Mouse (Mus musculus) right cerebral cortex, postnatal 36 days (tissue): ENCODE data around the gene Neo1.

ENCODE experiments used
- DNase-seq, 2 experiments: peaks; one replicate each; pipeline ENCODE4 v3.0.0; 2022; ENCODE audit warnings: low spot score in 2 of 2, mixed read lengths in 1 of 2

Neo1 gene

GRCm38 (mm10) chr9:59036159-59036731, at the start of gene Neo1:
Gene Neo1 (minus strand): TSS chr9:59036441.
- peak; percentile 91 for DNase-seq

GRCm38 (mm10) chr9:59075632-59076031, 39.4 kb upstream of the Neo1 start:
- no peak for DNase-seq

DNA sequence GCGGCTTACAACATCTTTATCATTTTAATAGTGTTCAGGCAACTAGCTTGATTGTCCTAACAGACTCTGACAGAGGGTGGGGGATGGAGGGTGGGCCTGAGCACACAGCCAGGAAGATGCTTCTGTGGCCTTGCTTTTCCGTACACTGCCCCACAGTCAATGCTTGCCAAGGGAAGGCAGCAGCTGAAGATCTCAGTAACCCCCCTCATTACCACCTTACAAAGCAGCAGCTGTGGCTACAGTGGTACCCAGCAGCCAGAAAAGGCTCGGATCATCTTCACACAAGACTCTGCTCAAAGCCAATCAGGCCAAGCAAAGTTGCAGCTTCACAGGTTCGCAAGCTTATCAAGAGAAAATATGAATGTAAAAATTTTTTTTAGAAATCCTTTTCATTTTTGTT, 37.6 kb upstream of the Neo1 start:
- DNase-seq = no peak

- DNase-seq = no peak
Observed at GRCm38 (mm10) chr9:59072076-59072777, 36.0 kb upstream of the Neo1 start.

DNA sequence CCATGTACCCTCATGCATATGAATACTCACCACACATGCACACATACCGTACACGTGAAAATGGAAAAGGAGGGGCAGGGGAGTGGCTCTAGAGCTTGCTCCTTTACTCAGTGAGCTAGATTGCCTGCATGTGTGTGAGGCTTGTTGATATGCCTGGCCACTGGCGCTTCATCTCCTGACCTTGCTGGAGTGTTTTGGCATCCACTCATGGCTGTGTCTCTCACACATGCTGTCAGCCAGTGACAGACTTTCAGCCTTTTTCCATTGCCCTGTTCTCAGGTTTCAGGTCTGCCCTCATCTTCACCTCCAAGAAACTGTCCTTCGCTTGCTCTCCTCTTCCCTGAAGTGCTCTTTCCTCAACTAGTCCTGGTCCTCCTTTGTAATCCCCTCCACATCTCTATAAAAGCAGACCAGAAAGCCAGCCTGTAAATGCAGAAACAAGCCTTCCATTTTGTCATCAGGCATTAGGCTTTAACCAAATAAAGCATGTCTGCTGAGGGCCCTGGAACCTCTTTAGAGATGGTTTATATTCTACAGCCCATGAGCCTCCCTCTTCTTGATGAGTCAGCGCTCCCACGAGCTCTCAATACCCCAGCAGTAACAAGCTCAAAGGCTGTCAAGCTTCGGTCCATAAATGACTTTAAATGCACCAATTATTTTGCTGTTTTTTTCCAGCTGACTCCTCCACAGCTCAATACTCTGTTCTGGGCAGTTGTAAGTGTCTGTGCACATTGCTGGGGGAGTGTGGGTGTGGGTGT, 35.2 kb upstream of the Neo1 start:
- DNase-seq = no peak

- DNase-seq = no peak
Observed at GRCm38 (mm10) chr9:59070216-59070615, 34.0 kb upstream of the Neo1 start.

DNA sequence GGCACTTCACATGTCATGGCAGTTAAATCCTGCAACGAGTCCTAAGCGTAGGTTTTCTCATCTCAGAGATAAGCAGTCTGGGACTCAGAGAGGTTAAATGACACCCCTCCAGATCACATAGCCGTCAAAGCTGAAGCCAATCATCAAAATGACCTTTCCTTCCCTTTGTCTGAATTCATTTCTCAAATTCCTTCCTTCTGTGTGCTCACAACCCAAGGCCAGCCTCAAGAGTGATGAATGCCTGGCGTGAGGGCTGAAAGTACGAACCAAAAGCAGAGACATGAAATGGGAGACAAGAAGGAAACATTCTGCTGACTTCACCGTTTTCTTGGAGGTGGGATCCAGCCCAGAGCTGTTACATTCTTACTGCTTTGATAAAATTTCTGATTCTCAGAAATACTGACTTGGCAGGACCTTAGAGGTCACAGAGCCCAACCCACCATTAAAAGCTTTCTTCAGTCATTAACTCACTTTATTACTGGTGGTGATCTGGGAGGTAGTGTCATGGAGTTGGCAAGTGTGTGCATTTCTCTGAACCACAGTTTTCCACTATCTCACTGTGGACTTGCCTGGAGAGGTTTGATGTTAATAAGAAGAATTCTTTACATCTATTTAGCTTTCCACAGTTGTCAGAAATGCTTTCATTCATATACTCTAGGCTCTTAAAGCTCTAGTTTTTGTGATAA, 29.5 kb upstream of the Neo1 start:
- DNase-seq = no peak

GRCm38 (mm10) chr9:59062409-59062808, 26.2 kb upstream of the Neo1 start:
- no peak for DNase-seq

DNA sequence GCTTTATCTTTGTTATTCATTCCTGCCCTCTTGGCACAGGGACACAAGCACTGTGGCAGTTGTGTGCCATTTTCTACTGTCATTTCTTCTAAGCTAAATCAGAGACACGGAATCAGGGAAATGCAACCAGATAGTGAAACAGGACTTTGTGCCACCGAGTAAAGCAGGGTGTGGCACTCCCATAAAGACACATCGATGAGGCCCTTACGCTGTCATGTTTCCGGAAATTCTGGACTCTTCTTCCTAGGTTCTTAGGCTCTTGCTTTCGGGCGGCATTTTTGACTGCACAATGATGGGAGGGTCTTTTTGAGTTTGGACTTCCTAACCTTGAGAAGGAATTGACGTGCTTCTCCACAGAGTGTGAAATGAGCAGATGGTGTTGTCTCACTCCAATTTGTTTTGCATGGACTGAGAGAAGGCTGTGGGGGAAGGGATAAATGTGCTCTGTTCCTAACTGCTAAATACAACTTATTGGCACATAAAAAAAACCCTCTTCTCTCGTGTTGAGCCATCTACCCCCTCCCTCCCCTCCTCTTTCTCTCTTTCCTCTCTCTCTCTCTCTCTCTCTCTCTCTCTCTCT, 23.9 kb upstream of the Neo1 start:
- no peak for DNase-seq

DNA sequence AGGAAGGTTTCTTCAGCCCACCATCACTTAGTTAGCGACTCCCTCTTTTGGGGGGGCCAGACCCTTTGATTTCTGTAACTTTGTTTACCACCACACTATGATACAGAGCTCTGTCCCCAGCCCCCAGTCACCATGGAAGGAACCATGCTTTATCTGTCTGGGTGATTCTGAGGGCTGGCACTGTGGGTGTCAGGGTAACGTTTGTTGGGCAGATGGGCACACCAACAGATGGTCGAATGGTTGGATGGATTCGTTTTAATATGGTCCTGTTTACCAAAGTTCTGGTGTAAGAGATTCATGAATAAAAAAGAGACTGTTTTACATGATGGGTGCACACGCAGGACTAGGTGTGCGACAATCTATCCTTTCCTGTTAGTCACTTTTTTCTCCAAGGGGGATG, 22.9 kb upstream of the Neo1 start:
- DNase-seq = no peak

DNA sequence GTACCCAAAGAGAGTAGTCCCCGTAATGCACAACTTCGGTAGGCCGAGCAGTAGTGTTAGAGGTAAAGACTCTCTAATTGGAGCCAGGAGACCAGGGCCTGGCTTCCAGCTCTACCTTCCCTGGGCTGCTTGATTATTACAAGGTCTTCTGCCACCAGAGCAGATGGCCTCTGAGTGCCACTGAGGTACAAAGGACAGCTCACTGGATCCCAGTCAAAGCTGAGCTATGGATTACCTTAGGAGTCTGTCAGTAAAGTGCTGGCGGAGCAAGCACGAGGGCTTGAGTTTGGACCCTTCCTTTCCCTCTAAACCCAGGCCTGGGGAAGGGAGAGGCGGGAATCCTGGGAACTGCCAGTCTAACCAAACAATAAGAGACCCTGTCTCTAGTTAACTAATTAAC, 21.8 kb upstream of the Neo1 start:
- no peak for DNase-seq

DNA sequence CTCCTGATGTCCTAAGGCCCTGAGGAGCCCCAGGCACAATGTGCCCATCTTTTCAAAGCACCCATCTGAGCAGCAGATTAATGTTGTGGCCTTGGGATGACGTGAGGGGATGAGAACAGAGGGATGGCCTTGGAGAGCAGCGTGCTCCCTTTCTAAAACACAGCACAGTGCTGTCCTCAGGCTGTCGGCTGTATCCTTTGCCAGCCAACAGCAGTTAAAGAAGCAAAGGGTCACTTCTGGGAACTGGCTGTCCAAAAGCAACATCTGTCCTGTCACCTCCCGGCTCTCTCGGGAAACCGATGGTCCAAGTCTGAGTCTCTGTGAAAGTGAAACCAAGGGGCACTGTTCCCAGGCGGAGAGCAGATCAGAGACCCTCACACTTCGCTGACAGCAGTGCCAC, 20.0 kb upstream of the Neo1 start:
- no peak for DNase-seq

- no peak for DNase-seq
Observed at GRCm38 (mm10) chr9:59041805-59042204, 5.6 kb upstream of the Neo1 start.

- peak in 1 of 2 experiments; percentile 10 for DNase-seq
Observed at GRCm38 (mm10) chr9:59036732-59037341, 596 bp upstream of the Neo1 start.

GRCm38 (mm10) chr9:59035342-59036158, 691 bp downstream of the Neo1 start:
- peak in 1 of 2 experiments; percentile 15 for DNase-seq

GRCm38 (mm10) chr9:59034836-59035235, 1.4 kb downstream of the Neo1 start:
- no peak for DNase-seq

GRCm38 (mm10) chr9:59033492-59033891, 2.7 kb downstream of the Neo1 start:
- DNase-seq = no peak

- no peak for DNase-seq
Observed at GRCm38 (mm10) chr9:59024245-59024844, 11.9 kb downstream of the Neo1 start.

DNA sequence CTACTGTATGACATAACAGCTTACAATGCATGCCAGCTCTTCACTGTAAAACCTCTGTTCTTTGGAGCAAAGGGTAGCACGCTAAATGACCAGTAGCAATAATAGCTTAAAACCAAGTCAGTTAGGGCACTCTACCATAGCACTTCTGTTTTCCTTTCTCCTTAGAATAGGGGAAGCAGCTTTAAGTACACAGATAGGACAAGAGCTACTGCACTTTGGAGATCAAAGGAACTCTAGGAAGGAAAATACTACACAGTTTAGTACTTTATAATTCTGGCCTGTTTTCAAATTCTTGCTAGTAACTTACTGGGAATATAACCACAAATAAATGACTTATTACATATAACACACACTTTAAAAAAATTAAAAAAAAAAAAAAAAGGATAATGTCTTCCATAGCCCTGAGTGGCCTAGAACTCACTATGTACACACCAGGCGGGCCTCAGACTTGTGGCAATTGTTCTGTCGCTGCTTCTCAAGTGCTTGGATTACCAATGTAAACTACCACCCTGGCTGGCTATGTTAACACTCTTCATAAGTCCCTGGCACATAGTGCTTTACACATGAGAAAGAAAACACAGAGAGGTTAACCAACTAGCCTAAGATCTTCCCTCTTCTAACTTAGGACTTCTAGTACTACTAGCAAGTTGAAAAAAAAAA, 20.1 kb downstream of the Neo1 start:
- DNase-seq = no peak

- no peak for DNase-seq
Observed at GRCm38 (mm10) chr9:59013365-59013764, 22.9 kb downstream of the Neo1 start.
